Comparison of ENCODE assay signal across 15 mouse cellular contexts in the genomic region with DNA sequence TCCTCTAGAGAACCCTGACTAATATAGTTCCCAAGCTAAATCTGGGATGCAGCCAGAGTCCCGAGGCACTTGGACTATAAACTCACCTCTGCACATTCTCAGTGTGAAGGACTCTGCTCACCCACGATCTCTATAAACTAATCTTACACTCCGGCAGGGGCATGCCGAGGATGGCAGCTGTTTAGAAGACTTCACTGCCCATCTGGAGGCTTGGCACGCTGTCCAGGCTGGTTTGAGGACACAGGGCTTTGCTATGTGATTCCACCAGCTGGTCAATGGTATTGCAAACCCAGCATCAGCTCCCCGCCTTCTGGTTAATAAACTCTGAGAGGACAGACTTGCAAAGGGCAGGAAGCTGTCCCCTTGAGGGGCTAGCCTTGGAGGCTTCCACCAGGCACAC.
"Had no signal": no experiment of that assay in that cellular context is flagged by ENCODE, and none has a peak within 500 bp of the region (broad histone marks: within the 10 kb centered on the region; RNA-seq: fewer than 3 reads in every experiment).

No protein-coding gene starts in this region.

- H3K27me3 ChIP-seq: liver, embryonic 13.5 days; megakaryocyte, embryonic 14.5 days had no signal

- H3K4me3 ChIP-seq: liver, embryonic 13.5 days; megakaryocyte, embryonic 14.5 days; midbrain, embryonic 10.5 days; neural tube, embryonic 13.5 days had no signal

- H3K9me3 ChIP-seq: liver, embryonic 13.5 days; midbrain, embryonic 10.5 days; neural tube, embryonic 13.5 days had no signal

- H3K9ac ChIP-seq: liver, embryonic 13.5 days; lung, embryonic 14.5 days; neural tube, embryonic 13.5 days had no signal

- H3K27ac ChIP-seq: kidney, postnatal 0 days; liver, embryonic 13.5 days; midbrain, embryonic 10.5 days; neural tube, embryonic 13.5 days had no signal

- DNase-seq: kidney, adult 2 months; liver, embryonic 13.5 days; lung, embryonic 14.5 days; lung, postnatal 36 days; midbrain, embryonic 14.5 days; retina, postnatal 1 day; right cerebral cortex, postnatal 25 days; thymus, adult 18-20 months; thymus, postnatal 36 days had no signal

- H3K36me3 ChIP-seq: liver, embryonic 13.5 days; midbrain, embryonic 10.5 days; neural tube, embryonic 13.5 days had no signal

- H3K4me2 ChIP-seq: liver, embryonic 13.5 days; lung, embryonic 14.5 days; neural tube, embryonic 13.5 days had no signal

- H3K4me1 ChIP-seq: liver, embryonic 13.5 days; megakaryocyte, embryonic 14.5 days; neural tube, embryonic 13.5 days had no signal

- ATAC-seq: intestine, postnatal 0 days; lung, postnatal 0 days had no signal
